Mouse (Mus musculus): Measurements from ENCODE around the gene 1600002K03Rik. TPM values are rescaled to one million over a fixed set of nuclear protein-coding genes. Genes with fewer than 3 reads are reported as not detected.

1600002K03Rik gene
- polyA plus RNA-seq, 1 experiment from 2014 or later: 7.8 TPM

GRCm38 (mm10) chr10:80145896-80146295 is 26.8 kb upstream of the 1600002K03Rik start:
- Histone ChIP-seq H3K4me3 (ENCODE audit: low read depth, low read length) (no peak overlapping the region), H3K27ac (ENCODE audit: low read depth, low read length) (no peak overlapping the region), H3K4me2 (ENCODE audit: low read depth, low read length) (no peak overlapping the region; the same call in 1 of the 2 replicates), H3K9ac (replicated peaks; ENCODE audit: low read depth, low read length) (no peak overlapping the region), H3K27me3 (ENCODE audit: control insufficient read depth, insufficient read depth, low read length) (no peaks in the 10 kb centered on the region), H3K9me3 (ENCODE audit: control insufficient read depth, low read length) (no peaks in the 10 kb centered on the region), H3K36me3 (ENCODE audit: control insufficient read depth, insufficient read depth, low read length) (peaks cover 29% of the 10 kb centered on the region; the same call in 1 of the 2 replicates), H3K4me1 (ENCODE audit: control insufficient read depth, insufficient read depth, low read length) (peaks cover 22% of the 10 kb centered on the region)
- no peak for ATAC-seq (ENCODE audit: low read depth)
- WGBS: 89% methylated on average over 6 of the region's 6 CpGs

DNA sequence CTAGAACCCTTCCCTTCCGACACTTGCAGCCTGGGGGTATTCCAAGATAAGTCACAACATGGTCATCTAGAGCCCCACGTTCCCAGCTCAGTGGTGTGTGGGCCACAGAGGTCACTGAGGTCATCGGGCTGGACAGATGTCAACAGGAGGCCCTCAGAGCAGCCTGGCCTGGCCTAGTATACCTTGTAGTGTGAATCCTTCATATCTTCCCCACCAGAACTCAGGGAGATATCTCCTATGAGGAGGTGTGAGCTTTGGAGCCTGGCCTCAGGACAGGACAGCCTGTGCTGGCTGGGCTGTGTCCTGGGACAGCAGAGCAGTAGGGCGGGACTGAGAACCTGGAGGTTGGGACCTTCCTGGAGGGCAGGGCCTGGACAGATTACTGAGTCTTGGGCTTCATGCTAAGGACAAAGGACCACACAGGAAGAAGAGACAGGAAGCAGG is 26.2 kb upstream of the 1600002K03Rik start:
- ATAC-seq (ENCODE audit: low read depth): no peak

DNA sequence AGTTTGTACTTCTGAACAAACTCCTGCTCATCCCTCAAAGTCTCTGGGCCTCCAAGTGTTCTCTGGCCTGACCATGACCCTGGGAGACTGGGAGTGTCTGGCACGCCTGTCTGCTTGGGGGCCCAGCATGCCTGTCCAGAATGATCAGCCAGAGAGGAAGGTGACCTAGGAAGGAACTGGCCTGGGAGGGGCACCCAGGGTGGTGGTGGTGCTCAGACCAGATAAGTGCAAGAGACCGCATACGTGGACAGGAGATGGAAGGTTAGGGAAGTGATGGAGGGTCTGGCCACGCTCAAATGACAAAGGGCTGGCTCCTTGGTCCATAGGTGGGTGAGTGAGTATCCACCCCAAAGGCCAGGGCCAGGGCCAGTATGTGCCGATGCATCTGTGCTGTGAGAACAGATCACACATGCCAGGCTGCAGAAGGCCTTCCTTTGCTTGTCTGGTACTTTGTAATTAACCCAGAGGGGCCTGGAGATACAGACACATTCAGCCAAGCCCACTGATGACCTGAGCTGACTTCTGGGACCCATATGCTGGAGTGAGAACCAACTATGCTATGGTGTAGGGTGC is 25.5 kb upstream of the 1600002K03Rik start:
- peak overlapping the region; percentile 100 for H3K9ac ChIP-seq (replicated peaks; ENCODE audit: low read depth, low read length)
- peak overlapping the region; percentile 100 for H3K27ac ChIP-seq (ENCODE audit: low read depth, low read length)
- H3K4me3 ChIP-seq (ENCODE audit: low read depth, low read length): peak overlapping the region; percentile 99
- peaks cover 26% of the 10 kb centered on the region for H3K4me1 ChIP-seq (ENCODE audit: control insufficient read depth, insufficient read depth, low read length)
- H3K4me2 ChIP-seq (ENCODE audit: low read depth, low read length): peak overlapping the region; percentile 98; the same call in 1 of the 2 replicates
- no peaks in the 10 kb centered on the region for H3K27me3 ChIP-seq (ENCODE audit: control insufficient read depth, insufficient read depth, low read length)
- WGBS: 77% methylated on average over 5 of the region's 5 CpGs
- H3K9me3 ChIP-seq (ENCODE audit: control insufficient read depth, low read length): no peaks in the 10 kb centered on the region
- peaks cover 37% of the 10 kb centered on the region; the same call in 1 of the 2 replicates for H3K36me3 ChIP-seq (ENCODE audit: control insufficient read depth, insufficient read depth, low read length)
- ATAC-seq (ENCODE audit: low read depth): no peak

More for the DNA sequence above, 26.2 kb upstream of the 1600002K03Rik start:
- Histone ChIP-seq H3K36me3 (ENCODE audit: control insufficient read depth, insufficient read depth, low read length) (peaks cover 31% of the 10 kb centered on the region; the same call in 1 of the 2 replicates), H3K4me2 (ENCODE audit: low read depth, low read length) (no peak overlapping the region), H3K27ac (ENCODE audit: low read depth, low read length) (no peak overlapping the region), H3K4me3 (ENCODE audit: low read depth, low read length) (no peak overlapping the region), H3K27me3 (ENCODE audit: control insufficient read depth, insufficient read depth, low read length) (no peaks in the 10 kb centered on the region), H3K4me1 (ENCODE audit: control insufficient read depth, insufficient read depth, low read length) (peaks cover 20% of the 10 kb centered on the region), H3K9me3 (ENCODE audit: control insufficient read depth, low read length) (no peaks in the 10 kb centered on the region), H3K9ac (replicated peaks; ENCODE audit: low read depth, low read length) (no peak overlapping the region)
- 80% methylated on average over 4 of the region's 4 CpGs for WGBS

GRCm38 (mm10) chr10:80147719-80148601 is 24.8 kb upstream of the 1600002K03Rik start, which contains the start of gene Midn:
Gene Midn (plus strand): TSS chr10:80148272.
- WGBS: under 1% methylated on average over 39 of the region's 42 CpGs
- peak within 1 kb of the TSS; percentile 100 for H3K9ac ChIP-seq (replicated peaks; ENCODE audit: low read depth, low read length)
- peak within 1 kb of the TSS; percentile 99 for H3K4me3 ChIP-seq (ENCODE audit: low read depth, low read length)
- peak within 1 kb of the TSS; percentile 98 for H3K4me2 ChIP-seq (ENCODE audit: low read depth, low read length)
- ATAC-seq (ENCODE audit: low read depth): peak; percentile 15
- H3K4me1 ChIP-seq (ENCODE audit: control insufficient read depth, insufficient read depth, low read length): peaks cover 29% of the 10 kb centered on the region
- no peaks in the 10 kb centered on the region for H3K27me3 ChIP-seq (ENCODE audit: control insufficient read depth, insufficient read depth, low read length)
- H3K9me3 ChIP-seq (ENCODE audit: control insufficient read depth, low read length): no peaks in the 10 kb centered on the region
- peaks cover 44% of the 10 kb centered on the region for H3K36me3 ChIP-seq (ENCODE audit: control insufficient read depth, insufficient read depth, low read length)
- peak within 1 kb of the TSS; percentile 100 for H3K27ac ChIP-seq (ENCODE audit: low read depth, low read length)

DNA sequence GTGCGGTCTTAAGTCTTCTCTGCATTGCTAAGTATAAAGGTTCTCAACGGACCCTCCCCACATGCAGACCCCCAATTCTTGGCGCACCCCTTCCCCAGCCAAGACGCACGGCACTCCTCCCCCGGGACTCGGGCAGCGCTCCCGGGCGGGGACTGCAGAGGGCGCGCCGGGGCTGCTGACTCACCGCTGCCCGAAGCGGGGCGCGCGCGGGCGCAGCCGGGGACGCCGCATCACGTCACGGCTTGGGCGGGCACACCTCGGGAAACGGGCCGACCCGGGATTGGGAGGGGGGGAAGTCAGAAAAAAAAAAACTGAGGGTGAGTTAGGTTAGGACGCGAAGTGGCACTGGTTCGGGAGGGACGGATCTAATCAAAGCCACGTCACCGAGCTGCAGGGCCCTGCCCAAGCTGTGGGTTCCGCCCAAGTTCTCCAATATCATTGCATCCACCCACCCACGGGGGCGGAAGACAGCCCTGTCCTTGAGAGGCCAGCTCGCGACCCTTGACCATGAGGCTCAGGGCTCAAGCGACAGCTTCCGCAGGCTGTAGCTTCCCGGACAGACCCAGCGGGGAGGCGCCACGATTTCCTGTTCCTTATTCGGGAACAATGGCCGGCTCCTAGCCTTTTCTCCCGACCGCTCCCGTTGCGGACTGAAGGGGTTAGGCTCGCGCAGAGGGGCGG is 24.0 kb upstream of the 1600002K03Rik start:
- Histone ChIP-seq H3K9me3 (ENCODE audit: control insufficient read depth, low read length) (no peaks in the 10 kb centered on the region), H3K36me3 (ENCODE audit: control insufficient read depth, insufficient read depth, low read length) (peaks cover 48% of the 10 kb centered on the region), H3K27me3 (ENCODE audit: control insufficient read depth, insufficient read depth, low read length) (no peaks in the 10 kb centered on the region), H3K4me3 (ENCODE audit: low read depth, low read length) (peak overlapping the region; percentile 99), H3K9ac (replicated peaks; ENCODE audit: low read depth, low read length) (peak overlapping the region; percentile 100), H3K4me1 (ENCODE audit: control insufficient read depth, insufficient read depth, low read length) (peaks cover 32% of the 10 kb centered on the region), H3K27ac (ENCODE audit: low read depth, low read length) (peak overlapping the region; percentile 100), H3K4me2 (ENCODE audit: low read depth, low read length) (peak overlapping the region; percentile 98)
- ATAC-seq (ENCODE audit: low read depth): peak; percentile 44
- WGBS: under 1% methylated on average over 56 of the region's 57 CpGs

DNA sequence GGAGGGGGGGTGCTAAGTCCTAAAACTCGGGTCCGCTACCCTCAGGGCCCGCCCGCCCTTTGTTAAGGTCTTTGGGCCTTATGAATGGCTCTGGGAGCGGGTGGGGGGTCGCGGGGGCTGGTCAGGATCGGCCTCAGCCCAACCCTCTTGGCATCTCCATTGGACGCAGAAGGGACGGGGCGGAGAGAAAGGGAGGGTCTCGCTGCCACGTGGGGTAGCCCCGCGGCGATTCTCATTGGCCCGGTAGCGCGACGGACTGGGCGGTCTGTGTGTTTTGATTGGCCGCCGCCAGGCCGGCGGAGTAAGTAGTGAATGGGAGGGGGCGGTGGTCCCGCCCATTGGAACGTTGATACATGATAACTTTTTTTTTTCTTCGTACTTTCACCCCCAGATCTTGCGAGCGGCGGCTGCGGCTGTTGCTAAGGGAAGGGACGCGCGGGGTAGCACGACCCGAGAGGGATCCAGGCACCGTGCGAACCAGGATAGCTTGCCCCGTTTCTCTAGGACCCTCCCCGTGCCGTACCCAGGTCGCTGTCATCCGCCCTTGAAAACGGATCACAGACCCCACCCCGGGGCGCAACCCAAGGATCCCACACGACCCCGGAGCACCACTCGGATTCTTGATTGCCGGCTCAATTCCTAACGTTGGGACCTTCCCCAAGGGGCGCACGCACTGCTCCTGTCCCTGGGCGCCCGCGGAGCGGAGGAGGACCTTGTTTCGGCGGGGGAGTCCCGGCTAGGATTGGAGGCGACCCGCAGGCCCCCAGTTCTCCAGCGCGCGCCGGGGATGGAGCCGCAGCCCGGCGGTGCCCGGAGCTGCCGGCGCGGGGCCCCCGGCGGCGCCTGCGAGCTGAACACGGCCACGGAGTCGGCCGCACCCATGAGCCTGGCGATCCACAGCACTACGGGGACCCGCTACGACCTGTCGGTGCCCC is 23.2 kb upstream of the 1600002K03Rik start:
- H3K27ac ChIP-seq (ENCODE audit: low read depth, low read length): peak overlapping the region; percentile 100
- no peaks in the 10 kb centered on the region for H3K27me3 ChIP-seq (ENCODE audit: control insufficient read depth, insufficient read depth, low read length)
- peaks cover 40% of the 10 kb centered on the region for H3K4me1 ChIP-seq (ENCODE audit: control insufficient read depth, insufficient read depth, low read length)
- H3K36me3 ChIP-seq (ENCODE audit: control insufficient read depth, insufficient read depth, low read length): peaks cover 48% of the 10 kb centered on the region
- ATAC-seq (ENCODE audit: low read depth): peak; percentile 86
- H3K9me3 ChIP-seq (ENCODE audit: control insufficient read depth, low read length): no peaks in the 10 kb centered on the region
- H3K4me3 ChIP-seq (ENCODE audit: low read depth, low read length): peak overlapping the region; percentile 99
- peak overlapping the region; percentile 98 for H3K4me2 ChIP-seq (ENCODE audit: low read depth, low read length)
- under 1% methylated on average over 84 of the region's 88 CpGs for WGBS
- H3K9ac ChIP-seq (replicated peaks; ENCODE audit: low read depth, low read length): peak overlapping the region; percentile 100

- under 1% methylated on average over 54 of the region's 71 CpGs for WGBS
- Histone ChIP-seq H3K36me3 (ENCODE audit: control insufficient read depth, insufficient read depth, low read length) (peaks cover 49% of the 10 kb centered on the region), H3K4me3 (ENCODE audit: low read depth, low read length) (peak overlapping the region; percentile 99), H3K9ac (replicated peaks; ENCODE audit: low read depth, low read length) (peak overlapping the region; percentile 100), H3K4me2 (ENCODE audit: low read depth, low read length) (peak overlapping the region; percentile 98), H3K27me3 (ENCODE audit: control insufficient read depth, insufficient read depth, low read length) (no peaks in the 10 kb centered on the region), H3K4me1 (ENCODE audit: control insufficient read depth, insufficient read depth, low read length) (peaks cover 40% of the 10 kb centered on the region), H3K9me3 (ENCODE audit: control insufficient read depth, low read length) (no peaks in the 10 kb centered on the region), H3K27ac (ENCODE audit: low read depth, low read length) (peak overlapping the region; percentile 100)
- ATAC-seq (ENCODE audit: low read depth): peak; percentile 2; the same call in 1 of the 2 replicates
These were observed 22.2 kb upstream of the 1600002K03Rik start for GRCm38 (mm10) chr10:80150226-80151210.
